Mouse (Mus musculus) midbrain, postnatal 0 days (tissue): ENCODE data around the gene Olfr963. TPM values are rescaled to one million over a fixed set of nuclear protein-coding genes. Genes with fewer than 3 reads are reported as not detected.
"Not testable (repeated sequence)": the region's sequence is repeated elsewhere in the genome, so short reads cannot be mapped to it uniquely, and the experiment has no call there.

ENCODE experiments used
- ATAC-seq: fragments of 200-750 bp; cut with Nextera tagmentation; 2 replicates; pipeline ENCODE4 v1.8.0; 2017; ENCODE audit warnings: moderate number of reproducible peaks, mild to moderate bottlenecking, moderate TSS enrichment, moderate library complexity; ENCODE audit not compliant: low FRiP score
- DNase-seq: peaks from one replicate; pipeline ENCODE4 v3.0.0-alpha.2; 2015; ENCODE audit warnings: low spot score
- H3K27ac ChIP-seq: fragments of 300-500 bp; sonication (generic); 2 replicates; pipeline ENCODE4 v1.5.1; 2014; ENCODE audit warnings: low read depth, mild to moderate bottlenecking, low read length, mixed read lengths
- H3K27me3 ChIP-seq: fragments of 300-500 bp; sonication (generic); 2 replicates; pipeline ENCODE4 v1.6.1; 2014; ENCODE audit warnings: low read length, control low read depth, mixed read lengths; ENCODE audit not compliant: insufficient read depth
- H3K36me3 ChIP-seq: fragments of 300-500 bp; sonication (generic); 2 replicates; pipeline ENCODE4 v1.6.1; 2014; ENCODE audit warnings: low read length, control low read depth, mixed read lengths; ENCODE audit not compliant: insufficient read depth
- H3K4me1 ChIP-seq: fragments of 300-500 bp; sonication (generic); 2 replicates; pipeline ENCODE4 v1.6.1; 2014; ENCODE audit warnings: mild to moderate bottlenecking, control low read depth, antibody characterized with exemption, low read length, mixed read lengths; ENCODE audit not compliant: insufficient read depth
- H3K4me2 ChIP-seq: fragments of 300-500 bp; sonication (generic); 2 replicates; pipeline ENCODE4 v1.6.1; 2014; ENCODE audit warnings: low read depth, mild to moderate bottlenecking, low read length, mixed read lengths; ENCODE audit not compliant: poor library complexity, severe bottlenecking
- H3K4me3 ChIP-seq: fragments of 300-500 bp; sonication (generic); 2 replicates; pipeline ENCODE4 v1.5.1; 2014; ENCODE audit warnings: low read depth, mild to moderate bottlenecking, low read length, moderate library complexity
- H3K9ac ChIP-seq: fragments of 300-500 bp; sonication (generic); replicated peaks from 2 replicates; pipeline ENCODE4 v1.6.1; 2014; ENCODE audit warnings: mild to moderate bottlenecking, low read length, moderate library complexity, mixed read lengths; ENCODE audit not compliant: poor library complexity, severe bottlenecking
- H3K9me3 ChIP-seq: fragments of 300-500 bp; sonication (generic); 2 replicates; pipeline ENCODE4 v1.6.1; 2016; ENCODE audit warnings: low read length, control low read depth
- CTCF ChIP-seq: IDR thresholded peaks from 2 replicates; pipeline ENCODE4 v1.5.1; 2016; ENCODE audit warnings: antibody characterized with exemption, mild to moderate bottlenecking
- WGBS: fragments of 180-500 bp; shearing (Covaris S2); extraction: QIAGEN DNeasy Blood & Tissue Kit; methylation state at CpG from one replicate; pipeline ENCODE4 v1.1.7; 2014; 5-methylcytosine and 5-hydroxymethylcytosine counted together
- polyA plus RNA-seq: library from polyadenylated mRNA; unstranded; fragments of >200 nt; fragmentation: Nextera tagmentation; extraction: Ambion mirVana; gene quantifications from 2 replicates; pipeline ENCODE4 v1.2.1, GENCODE M21; 2015
- total RNA-seq: library from RNA; depleted of rRNA; stranded (reverse); fragments of >200 nt; gene quantifications from 2 replicates; pipeline ENCODE4 v1.2.3, GENCODE M21; 2014; rRNA removed

Olfr963 gene
- total and polyA plus RNA-seq, 2 experiments from 2014 or later, result not detected

DNA sequence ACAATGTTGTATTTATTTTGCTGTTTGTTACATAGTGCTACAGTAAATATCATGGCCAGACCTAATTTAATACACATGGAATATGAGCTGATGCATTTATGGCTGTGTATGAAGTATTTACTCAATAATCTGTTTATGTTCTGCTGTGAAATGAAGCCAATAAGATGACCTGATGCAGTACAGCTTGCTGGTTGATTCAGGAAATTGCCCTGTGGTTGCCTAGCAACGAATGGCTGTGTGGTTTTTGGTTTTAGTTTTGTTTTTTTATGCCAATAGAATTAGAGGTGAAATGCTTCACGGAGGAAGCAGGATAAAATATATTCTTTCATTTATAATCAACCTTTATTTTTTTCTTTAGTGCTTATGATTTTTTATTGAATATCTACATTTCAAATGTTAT, 12.3 kb downstream of the Olfr963 start:
- Histone ChIP-seq H3K4me1 (no peaks in the 10 kb centered on the region), H3K36me3 (no peaks in the 10 kb centered on the region), H3K4me3 (no peak overlapping the region), H3K9ac (no peak overlapping the region), H3K4me2 (no peak overlapping the region), H3K9me3 (no peaks in the 10 kb centered on the region), H3K27me3 (no peaks in the 10 kb centered on the region), H3K27ac (no peak overlapping the region)
- TF ChIP-seq CTCF, result no peak
- DNase-seq (peak; percentile 66), ATAC-seq (0 out of 2 replicates have a peak, but pooled peaks have one; percentile 41)
- WGBS, result 52% methylated on average over 2 of the region's 2 CpGs

DNA sequence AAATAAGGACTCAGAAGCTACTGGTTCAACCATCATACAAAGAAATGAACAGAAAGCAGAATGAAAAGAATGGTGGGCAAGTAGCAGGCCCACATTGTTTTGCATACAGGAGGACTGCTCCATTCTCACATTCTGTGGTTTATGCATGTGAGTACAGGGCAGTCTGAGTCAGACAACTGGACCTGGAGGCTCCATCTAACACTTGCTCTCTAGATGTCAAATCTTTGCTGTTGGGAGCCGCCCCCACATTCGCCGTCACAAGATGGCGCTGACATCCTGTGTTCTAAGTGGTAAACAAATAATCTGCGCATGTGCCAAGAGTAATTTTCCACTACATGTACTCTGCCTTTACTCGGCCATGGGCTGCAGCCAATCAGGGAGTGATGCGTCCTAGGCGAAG, 34.1 kb downstream of the Olfr963 start:
- ATAC-seq, H3K4me3 ChIP-seq, H3K27ac ChIP-seq, H3K4me2 ChIP-seq, H3K36me3 ChIP-seq, H3K4me1 ChIP-seq, DNase-seq, H3K9ac ChIP-seq, H3K27me3 ChIP-seq, H3K9me3 ChIP-seq: not testable (repeated sequence)
- WGBS, result 79% methylated on average over 6 of the region's 8 CpGs

DNA sequence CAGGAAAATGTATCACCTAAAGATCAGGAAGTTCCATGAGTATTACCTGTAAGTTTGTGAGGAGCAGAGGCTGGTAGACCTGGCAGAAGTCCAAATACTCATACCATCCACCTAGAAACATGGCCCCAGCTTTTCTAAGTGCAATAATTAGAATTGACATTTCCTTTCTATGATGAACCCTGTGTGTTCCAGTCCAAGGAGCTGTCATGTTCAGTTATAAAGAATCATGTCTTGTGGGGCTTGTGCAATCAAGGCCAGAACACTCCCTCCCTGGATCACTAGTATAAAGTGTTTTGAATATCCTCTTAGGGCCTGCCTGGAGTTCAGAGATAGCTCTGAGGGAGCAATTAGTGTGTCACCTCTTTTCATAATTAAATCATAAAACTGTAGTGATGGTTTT, 40.0 kb downstream of the Olfr963 start, which contains the start of gene Olfr149:
Gene Olfr149, minus strand, starts transcription at position 101 of the 400 bp plus-strand sequence.
- H3K9ac ChIP-seq, result no peak within 1 kb of the TSS
- no peak within 1 kb of the TSS for H3K4me2 ChIP-seq
- no peak for TF ChIP-seq CTCF
- no peak within 1 kb of the TSS for H3K27ac ChIP-seq
- DNase-seq (no peak), ATAC-seq (no peak)
- H3K4me1 ChIP-seq, result no peaks in the 10 kb centered on the region
- H3K4me3 ChIP-seq, result no peak within 1 kb of the TSS
- no peaks in the 10 kb centered on the region for H3K9me3 ChIP-seq
- H3K36me3 ChIP-seq, result no peaks in the 10 kb centered on the region
- no peaks in the 10 kb centered on the region for H3K27me3 ChIP-seq

DNA sequence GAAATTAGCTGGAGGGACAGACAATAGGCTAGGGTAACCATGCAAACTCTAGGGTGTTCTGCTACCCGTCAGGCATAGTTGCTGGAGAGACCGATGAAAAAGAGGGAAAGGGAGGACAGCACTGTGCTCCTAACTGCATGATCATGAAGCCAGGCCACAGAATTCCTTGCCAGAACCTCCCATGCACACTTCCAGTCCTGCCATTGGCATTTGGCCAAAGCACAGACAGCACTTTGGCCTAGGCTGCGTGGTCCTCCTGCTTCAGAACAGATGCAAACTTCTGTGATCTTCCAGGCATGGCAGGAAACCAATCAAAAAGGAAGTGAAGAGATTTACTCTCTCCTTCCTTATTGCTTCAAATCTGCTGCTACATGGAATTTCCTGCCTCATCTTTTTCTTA, 42.0 kb downstream of the Olfr963 start:
- TF ChIP-seq CTCF, result no peak
- Histone ChIP-seq H3K27ac (no peak overlapping the region), H3K27me3 (no peaks in the 10 kb centered on the region), H3K36me3 (no peaks in the 10 kb centered on the region), H3K9me3 (no peaks in the 10 kb centered on the region), H3K4me3 (no peak overlapping the region), H3K4me2 (no peak overlapping the region), H3K9ac (no peak overlapping the region), H3K4me1 (no peaks in the 10 kb centered on the region)
- WGBS, result 71% methylated on average over 3 of the region's 3 CpGs
- DNase-seq (peak; percentile 8), ATAC-seq (no peak)

DNA sequence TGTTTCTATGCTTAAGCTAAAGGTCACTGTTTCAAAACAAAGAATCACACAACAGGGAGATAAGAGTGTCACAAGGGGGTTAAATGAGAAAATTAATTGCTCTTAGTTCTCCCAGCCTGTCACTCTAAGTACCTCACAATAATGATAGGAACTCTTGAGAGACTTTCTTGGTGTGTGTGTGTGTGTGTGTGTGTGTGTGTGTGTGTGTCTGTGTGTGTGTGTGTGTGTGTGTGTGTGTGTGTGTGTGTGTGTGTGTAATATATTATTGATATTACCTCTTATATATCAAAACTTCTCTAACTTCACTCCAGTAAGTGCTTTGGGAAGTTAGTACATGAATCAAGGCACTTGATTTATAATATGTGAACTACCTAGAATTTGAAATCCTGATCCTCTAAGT, 44.0 kb downstream of the Olfr963 start, which contains the start of gene Olfr965:
Gene Olfr965, plus strand, starts transcription at position 301 of the 400 bp plus-strand sequence.
- no peaks in the 10 kb centered on the region for H3K36me3 ChIP-seq
- no peak within 1 kb of the TSS for H3K27ac ChIP-seq
- H3K9ac ChIP-seq, result no peak within 1 kb of the TSS
- no peak for TF ChIP-seq CTCF
- no peaks in the 10 kb centered on the region for H3K4me1 ChIP-seq
- H3K4me3 ChIP-seq, result no peak within 1 kb of the TSS
- no peaks in the 10 kb centered on the region for H3K9me3 ChIP-seq
- DNase-seq, result no peak
- H3K27me3 ChIP-seq, result no peaks in the 10 kb centered on the region
- ATAC-seq, result no peak
- H3K4me2 ChIP-seq, result no peak within 1 kb of the TSS

Other genes starting within 250 kb of the Olfr963 start
- gene Olfr952, start 240.1 kb upstream of the Olfr963 start, total RNA-seq, result not detected in 2 replicates
- not detected in 2 replicates for gene Olfr952, start 240.1 kb upstream of the Olfr963 start, polyA plus RNA-seq
- gene Olfr954, start 210.5 kb upstream of the Olfr963 start, total RNA-seq, result not detected in 2 replicates
- gene Olfr954, start 210.5 kb upstream of the Olfr963 start, polyA plus RNA-seq, result not detected in 2 replicates
- gene Olfr955, start 195.3 kb upstream of the Olfr963 start, total RNA-seq, result not detected in 2 replicates
- not detected in 2 replicates for gene Olfr955, start 195.3 kb upstream of the Olfr963 start, polyA plus RNA-seq
- not detected in 2 replicates for gene Olfr44, start 173.2 kb upstream of the Olfr963 start, total RNA-seq
- not detected in 2 replicates for gene Olfr44, start 173.2 kb upstream of the Olfr963 start, polyA plus RNA-seq
- gene Olfr957, start 151.4 kb upstream of the Olfr963 start, total RNA-seq, result not detected in 2 replicates
- gene Olfr957, start 151.4 kb upstream of the Olfr963 start, polyA plus RNA-seq, result not detected in 2 replicates
- not detected in 2 replicates for gene Olfr958, start 113.2 kb upstream of the Olfr963 start, total RNA-seq
- gene Olfr958, start 113.2 kb upstream of the Olfr963 start, polyA plus RNA-seq, result not detected in 2 replicates
- 0.16 TPM in 1 of 2 replicates, not detected in the other for gene Olfr959, start 91.6 kb upstream of the Olfr963 start, total RNA-seq
- gene Olfr959, start 91.6 kb upstream of the Olfr963 start, polyA plus RNA-seq, result 0.05 TPM in 1 of 2 replicates, not detected in the other
- 363 and 387 TPM in 2 replicates for gene AW551984, start 62.8 kb upstream of the Olfr963 start, total RNA-seq
- 260 and 267 TPM in 2 replicates for gene AW551984, start 62.8 kb upstream of the Olfr963 start, polyA plus RNA-seq
- not detected in 2 replicates for gene Olfr148, start 56.5 kb upstream of the Olfr963 start, total RNA-seq
- not detected in 2 replicates for gene Olfr148, start 56.5 kb upstream of the Olfr963 start, polyA plus RNA-seq
- not detected in 2 replicates for gene Olfr960, start 45.8 kb upstream of the Olfr963 start, total RNA-seq
- gene Olfr960, start 45.8 kb upstream of the Olfr963 start, polyA plus RNA-seq, result not detected in 2 replicates
- gene Olfr961, start 22.1 kb upstream of the Olfr963 start, total RNA-seq, result not detected in 2 replicates
- gene Olfr961, start 22.1 kb upstream of the Olfr963 start, polyA plus RNA-seq, result not detected in 2 replicates
- gene Olfr149, start 39.9 kb downstream of the Olfr963 start, total RNA-seq, result not detected in 2 replicates
- gene Olfr149, start 39.9 kb downstream of the Olfr963 start, polyA plus RNA-seq, result not detected in 2 replicates
- gene Olfr965, start 44.1 kb downstream of the Olfr963 start, total RNA-seq, result not detected in 2 replicates
- gene Olfr965, start 44.1 kb downstream of the Olfr963 start, polyA plus RNA-seq, result not detected in 2 replicates
- not detected in 2 replicates for gene Olfr150, start 63.8 kb downstream of the Olfr963 start, total RNA-seq
- not detected in 2 replicates for gene Olfr150, start 63.8 kb downstream of the Olfr963 start, polyA plus RNA-seq
- not detected in 2 replicates for gene Olfr967, start 79.0 kb downstream of the Olfr963 start, total RNA-seq
- gene Olfr967, start 79.0 kb downstream of the Olfr963 start, polyA plus RNA-seq, result not detected in 2 replicates
- not detected in 2 replicates for gene Olfr968, start 116.0 kb downstream of the Olfr963 start, total RNA-seq
- gene Olfr968, start 116.0 kb downstream of the Olfr963 start, polyA plus RNA-seq, result not detected in 2 replicates
- not detected in 2 replicates for gene Olfr969, start 123.7 kb downstream of the Olfr963 start, total RNA-seq
- gene Olfr969, start 123.7 kb downstream of the Olfr963 start, polyA plus RNA-seq, result not detected in 2 replicates
- not detected in 2 replicates for gene Olfr970, start 141.7 kb downstream of the Olfr963 start, total RNA-seq
- not detected in 2 replicates for gene Olfr970, start 141.7 kb downstream of the Olfr963 start, polyA plus RNA-seq
- gene Olfr971, start 169.7 kb downstream of the Olfr963 start, total RNA-seq, result not detected in 2 replicates
- not detected in 2 replicates for gene Olfr971, start 169.7 kb downstream of the Olfr963 start, polyA plus RNA-seq
- gene Olfr972, start 199.2 kb downstream of the Olfr963 start, total RNA-seq, result not detected in 2 replicates
- gene Olfr972, start 199.2 kb downstream of the Olfr963 start, polyA plus RNA-seq, result not detected in 2 replicates
- gene Olfr229, start 240.1 kb downstream of the Olfr963 start, total RNA-seq, result not detected in 2 replicates
- gene Olfr229, start 240.1 kb downstream of the Olfr963 start, polyA plus RNA-seq, result not detected in 2 replicates